Mouse (Mus musculus): Measurements from ENCODE around the gene 1700037C18Rik. TPM values are rescaled to one million over a fixed set of nuclear protein-coding genes. Genes with fewer than 3 reads are reported as not detected.
A peak's percentile ranks its signal among the peaks of the same experiment; 100 is the strongest.
"Not testable (repeated sequence)": the region's sequence is repeated elsewhere in the genome, so short reads cannot be mapped to it uniquely, and the experiment has no call there.

1700037C18Rik gene
- total RNA-seq, 2 experiments from 2014 or later: 1.3 to 2.7 TPM

GRCm38 (mm10) chr16:3872216-3873047, 36.1 kb downstream of the 1700037C18Rik start, which contains the start of gene Naa60:
TSS of gene Naa60 (plus strand) at chr16:3872375.
- peak; percentile 82 for DNase-seq

GRCm38 (mm10) chr16:3871815-3872214, 36.7 kb downstream of the 1700037C18Rik start:
- no peak for DNase-seq

GRCm38 (mm10) chr16:3859254-3859653, 49.2 kb downstream of the 1700037C18Rik start:
- DNase-seq: no peak

- no peak for DNase-seq
Observed at GRCm38 (mm10) chr16:3855776-3856175, 52.7 kb downstream of the 1700037C18Rik start.

- no peak for DNase-seq
Observed at GRCm38 (mm10) chr16:3854437-3855182, 53.9 kb downstream of the 1700037C18Rik start.

- no peak for DNase-seq
Observed at GRCm38 (mm10) chr16:3852586-3852985, 55.9 kb downstream of the 1700037C18Rik start.

GRCm38 (mm10) chr16:3851301-3851700, 57.2 kb downstream of the 1700037C18Rik start:
- DNase-seq: not testable (repeated sequence)

GRCm38 (mm10) chr16:3848416-3848815, 60.1 kb downstream of the 1700037C18Rik start:
- no peak for DNase-seq

- DNase-seq: no peak
Observed at GRCm38 (mm10) chr16:3847871-3848270, 60.6 kb downstream of the 1700037C18Rik start.

GRCm38 (mm10) chr16:3846711-3847518, 61.6 kb downstream of the 1700037C18Rik start, which contains the start of gene Zfp174:
TSS of gene Zfp174 (plus strand) at chr16:3847268.
- peak; percentile 83 for DNase-seq

Small RNA genes lying within 50 kb of the gene (microRNA-seq; reads per million reads assigned to microRNA genes)
- 0 reads per million in 2 experiments for gene Gm23493

Other genes starting within 250 kb of the 1700037C18Rik start
- gene Mefv, start 190.6 kb downstream of the 1700037C18Rik start, total RNA-seq (2021): not detected
- gene Zfp263, start 164.6 kb downstream of the 1700037C18Rik start, total RNA-seq (2021): 10 to 100 TPM in 1 of 2 experiments, 1 to 10 TPM in 1; 9.2 to 11.9 TPM
- gene Olfr15, start 77.8 kb downstream of the 1700037C18Rik start, total RNA-seq (2021): not detected
- 1 to 10 TPM; 1.2 to 1.6 TPM for gene Zfp174, start 61.4 kb downstream of the 1700037C18Rik start, total RNA-seq (2021)
- 10 to 100 TPM; 31.5 to 34.3 TPM for gene Naa60, start 36.3 kb downstream of the 1700037C18Rik start, total RNA-seq (2021)
- 1 to 10 TPM; 7.0 to 8.9 TPM for gene Zfp597, start 24.1 kb downstream of the 1700037C18Rik start, total RNA-seq (2021)
- 1 to 10 TPM in 1 of 2 experiments, under 1 TPM in 1; 0.61 to 1.0 TPM for gene Gm20695, start 24.0 kb downstream of the 1700037C18Rik start, total RNA-seq (2021)
- 1 to 10 TPM; 6.8 to 7.7 TPM for gene Cluap1, start 112 bp upstream of the 1700037C18Rik start, total RNA-seq (2021)
- gene Nlrc3, start 67.9 kb upstream of the 1700037C18Rik start, total RNA-seq (2021): 1 to 10 TPM; 4.3 to 5.1 TPM
- 10 to 100 TPM; 10.2 to 15.7 TPM for gene Slx4, start 95.1 kb upstream of the 1700037C18Rik start, total RNA-seq (2021)
- not detected for gene Dnase1, start 128.3 kb upstream of the 1700037C18Rik start, total RNA-seq (2021)
- gene Trap1, start 169.1 kb upstream of the 1700037C18Rik start, total RNA-seq (2021): 10 to 100 TPM; 77.6 to 85.0 TPM

All from gastrocnemius, postnatal 10 days (tissue).